Mouse (Mus musculus): ENCODE measurements around the gene 9430097D07Rik.

The 9430097D07Rik gene

GRCm38 (mm10) chr2:32604631-32605030 lies 29.1 kb upstream of the 9430097D07Rik start:
- no peak for TF ChIP-seq GATA4 (IDR thresholded peaks at IDR 0.05; ENCODE audit: insufficient replicate concordance, low read length)

GRCm38 (mm10) chr2:32602600-32603054 lies 27.1 kb upstream of the 9430097D07Rik start:
- no peak for TF ChIP-seq GATA4 (IDR thresholded peaks at IDR 0.05; ENCODE audit: insufficient replicate concordance, low read length)

DNA sequence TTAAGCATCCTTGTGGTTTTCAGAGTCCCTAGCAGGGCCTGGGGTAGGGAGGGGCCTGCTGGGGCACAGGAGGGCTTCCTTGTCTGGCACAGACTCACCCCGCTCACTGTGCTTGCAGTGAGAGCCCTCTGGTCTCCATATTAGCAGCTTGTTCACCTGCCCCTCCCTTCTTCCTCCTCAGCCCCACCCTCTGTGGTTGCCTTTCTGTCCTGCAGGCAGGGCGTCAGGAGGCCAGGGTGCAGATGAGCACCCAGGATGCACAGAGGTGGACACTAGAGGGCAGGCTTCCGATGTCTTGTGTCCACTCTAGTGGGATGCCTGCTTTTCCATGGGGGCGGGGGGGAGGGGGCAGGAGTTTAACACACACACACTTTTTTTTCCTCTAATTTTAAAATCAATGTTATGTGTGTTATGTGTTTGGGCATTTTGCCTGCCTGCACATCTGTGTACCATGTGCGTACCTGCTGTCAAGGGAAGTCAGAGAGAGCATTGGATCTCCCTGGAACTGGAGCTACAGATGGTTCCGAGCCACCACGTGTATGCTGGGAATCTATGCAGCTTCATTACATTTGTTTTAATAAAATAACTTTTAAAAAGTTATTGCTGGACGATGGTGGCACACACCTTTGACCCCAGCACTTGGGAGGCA lies 26.1 kb upstream of the 9430097D07Rik start:
- no peak for TF ChIP-seq GATA4 (IDR thresholded peaks at IDR 0.05; ENCODE audit: insufficient replicate concordance, low read length)

DNA sequence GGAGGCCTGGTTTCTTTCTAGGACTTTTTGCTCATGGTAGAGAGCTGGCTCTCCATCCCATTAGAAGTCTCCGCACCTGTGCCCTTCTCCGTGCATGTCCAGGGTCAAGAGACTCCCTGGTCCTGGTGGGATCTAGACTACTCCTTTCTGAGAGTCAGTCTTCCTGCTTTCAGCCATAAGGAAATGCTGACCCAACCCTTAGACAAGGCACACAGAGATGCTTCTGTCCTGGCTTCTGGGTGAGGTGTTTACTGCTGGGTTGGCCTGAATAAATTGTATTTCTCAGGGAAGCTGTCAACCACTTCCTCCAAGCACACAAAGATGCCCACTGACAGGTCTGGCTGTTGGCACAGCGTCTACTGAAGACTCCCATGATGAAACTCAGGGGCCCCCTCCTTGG lies 23.9 kb upstream of the 9430097D07Rik start, which contains the start of gene St6galnac6:
Gene St6galnac6 (plus strand): TSS at position 301 of the 400 bp plus-strand sequence.
- TF ChIP-seq GATA4 (IDR thresholded peaks at IDR 0.05; ENCODE audit: insufficient replicate concordance, low read length), result no peak

- no peak for TF ChIP-seq GATA4 (IDR thresholded peaks at IDR 0.05; ENCODE audit: insufficient replicate concordance, low read length)
Observed at GRCm38 (mm10) chr2:32598506-32598905, 23.0 kb upstream of the 9430097D07Rik start.

DNA sequence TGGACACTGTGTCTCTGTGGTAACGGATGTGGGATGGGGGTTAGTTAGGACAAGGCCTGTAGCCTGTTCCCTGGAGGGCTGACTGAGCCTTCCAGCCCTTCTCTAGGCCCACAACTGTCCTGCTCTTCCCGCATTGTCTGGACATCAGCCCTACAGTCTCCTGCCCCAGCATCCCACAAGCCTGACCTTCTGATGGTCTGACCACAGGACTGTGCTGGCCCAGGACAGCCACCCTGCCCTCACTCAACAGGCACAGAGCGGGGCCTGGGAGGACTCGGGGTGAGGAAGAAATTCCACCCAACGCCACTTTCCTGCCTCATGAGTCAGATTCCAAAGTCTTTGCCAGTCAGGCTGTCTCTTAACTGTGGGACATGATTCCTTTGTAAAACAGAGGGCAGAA lies 22.2 kb upstream of the 9430097D07Rik start:
- TF ChIP-seq GATA4 (IDR thresholded peaks at IDR 0.05; ENCODE audit: insufficient replicate concordance, low read length), result no peak

GRCm38 (mm10) chr2:32597248-32597647 lies 21.8 kb upstream of the 9430097D07Rik start:
- TF ChIP-seq GATA4 (IDR thresholded peaks at IDR 0.05; ENCODE audit: insufficient replicate concordance, low read length), result no peak

DNA sequence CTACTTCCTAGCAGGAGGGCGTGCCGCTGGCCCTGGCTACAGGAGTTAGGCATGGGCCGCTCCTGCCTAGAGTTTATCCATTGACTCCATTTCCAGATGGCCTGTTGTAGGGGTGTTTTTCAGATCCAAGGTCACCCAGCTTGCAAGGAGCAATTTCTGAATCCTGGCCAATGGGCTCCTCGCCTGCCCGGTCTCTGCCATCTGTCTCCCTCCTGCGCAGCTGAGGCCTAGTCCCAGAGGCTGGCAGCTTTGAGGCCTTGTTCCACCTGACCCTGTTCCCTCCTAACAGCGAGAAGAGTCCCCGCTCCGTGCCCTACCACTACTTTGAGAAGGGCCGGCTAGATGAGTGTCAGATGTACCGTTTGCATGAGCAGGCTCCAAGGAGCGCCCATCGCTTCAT lies 21.2 kb upstream of the 9430097D07Rik start:
- TF ChIP-seq GATA4 (IDR thresholded peaks at IDR 0.05; ENCODE audit: insufficient replicate concordance, low read length), result no peak

- no peak for TF ChIP-seq GATA4 (IDR thresholded peaks at IDR 0.05; ENCODE audit: insufficient replicate concordance, low read length)
Observed at GRCm38 (mm10) chr2:32591249-32591648, 15.8 kb upstream of the 9430097D07Rik start.

GRCm38 (mm10) chr2:32590224-32590623 lies 14.7 kb upstream of the 9430097D07Rik start:
- no peak for TF ChIP-seq GATA4 (IDR thresholded peaks at IDR 0.05; ENCODE audit: insufficient replicate concordance, low read length)

GRCm38 (mm10) chr2:32589213-32589795 lies 13.8 kb upstream of the 9430097D07Rik start:
- no peak for TF ChIP-seq GATA4 (IDR thresholded peaks at IDR 0.05; ENCODE audit: insufficient replicate concordance, low read length)

DNA sequence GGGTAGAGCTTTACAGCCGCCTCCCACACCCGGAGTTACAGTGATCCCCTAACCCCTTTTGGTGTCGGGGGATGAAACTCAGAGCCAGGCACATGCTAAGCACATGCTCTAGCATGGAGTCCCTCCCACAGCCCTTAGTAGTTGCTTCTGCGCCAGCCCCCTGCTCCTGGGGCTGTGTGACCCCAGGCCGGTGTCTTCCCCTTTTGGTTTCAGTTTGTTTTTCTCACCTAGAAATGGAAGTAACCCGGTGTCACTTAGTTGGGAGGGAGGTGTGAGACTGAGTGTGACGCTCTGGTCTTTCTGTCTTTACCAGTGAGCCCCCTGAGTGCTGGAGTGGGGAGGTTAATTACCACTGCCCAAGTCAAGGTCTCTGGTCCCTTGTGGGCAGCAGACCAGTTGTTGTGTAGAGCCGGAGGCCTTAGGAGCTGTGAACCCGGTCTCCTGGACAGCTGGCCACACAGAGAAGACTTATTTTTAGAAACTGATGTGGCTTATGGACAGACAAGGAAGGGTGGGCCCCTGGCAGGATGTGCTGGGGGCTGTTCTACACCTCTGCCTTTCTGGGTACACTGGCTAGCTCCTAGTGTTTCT lies 12.3 kb upstream of the 9430097D07Rik start:
- TF ChIP-seq GATA4 (IDR thresholded peaks at IDR 0.05; ENCODE audit: insufficient replicate concordance, low read length), result no peak

GRCm38 (mm10) chr2:32586871-32587351 lies 11.4 kb upstream of the 9430097D07Rik start, which contains the start of gene St6galnac4:
St6galnac4 (plus strand) TSS chr2:32587095.
- no peak for TF ChIP-seq GATA4 (IDR thresholded peaks at IDR 0.05; ENCODE audit: insufficient replicate concordance, low read length)

- no peak for TF ChIP-seq GATA4 (IDR thresholded peaks at IDR 0.05; ENCODE audit: insufficient replicate concordance, low read length)
Observed at GRCm38 (mm10) chr2:32585149-32585714, 9.7 kb upstream of the 9430097D07Rik start.

Measured in liver, adult (tissue).